Mouse (Mus musculus) lung, postnatal 0 days (tissue): ENCODE data around the gene Mcat.

Source experiments
- CTCF ChIP-seq: IDR thresholded peaks from 2 replicates; pipeline ENCODE4 v1.5.1; 2016; ENCODE audit warnings: antibody characterized with exemption, mild to moderate bottlenecking
- EP300 ChIP-seq: IDR thresholded peaks from 2 replicates; pipeline ENCODE4 v1.6.1; 2016; ENCODE audit warnings: antibody characterized with exemption, mild to moderate bottlenecking, control low read depth

GRCm38 (mm10) chr15:83528892-83529291, 34.7 kb downstream of the Mcat start:
- no peak for TF ChIP-seq EP300
- no peak for TF ChIP-seq CTCF
